Mouse (Mus musculus): Measurements from ENCODE around the gene Mlf1.

Mlf1 gene

GRCm38 (mm10) chr3:67373872-67374271 lies at the start of gene Mlf1:
Gene Mlf1, plus strand, starts transcription at chr3:67374097.
- peak; percentile 86 for DNase-seq

- no peak for DNase-seq
These were observed 34.3 kb upstream of the Mlf1 start for GRCm38 (mm10) chr3:67339558-67339957.

GRCm38 (mm10) chr3:67340921-67341320 lies 33.0 kb upstream of the Mlf1 start:
- no peak for DNase-seq

GRCm38 (mm10) chr3:67343004-67343662 lies 30.8 kb upstream of the Mlf1 start:
- DNase-seq, result no peak

GRCm38 (mm10) chr3:67344599-67344998 lies 29.3 kb upstream of the Mlf1 start:
- peak; percentile 45 for DNase-seq

GRCm38 (mm10) chr3:67346674-67347073 lies 27.2 kb upstream of the Mlf1 start:
- DNase-seq, result no peak

GRCm38 (mm10) chr3:67351406-67352127 lies 22.3 kb upstream of the Mlf1 start:
- no peak for DNase-seq

- DNase-seq, result peak; percentile 33
These were observed 21.7 kb upstream of the Mlf1 start for GRCm38 (mm10) chr3:67352128-67352762.

GRCm38 (mm10) chr3:67352763-67353149 lies 21.1 kb upstream of the Mlf1 start:
- DNase-seq, result no peak

- no peak for DNase-seq
These were observed 15.5 kb upstream of the Mlf1 start for GRCm38 (mm10) chr3:67358376-67358775.

- no peak for DNase-seq
These were observed 7.6 kb upstream of the Mlf1 start for GRCm38 (mm10) chr3:67366087-67366892.

- no peak for DNase-seq
These were observed 6.4 kb upstream of the Mlf1 start for GRCm38 (mm10) chr3:67367481-67367880.

- DNase-seq, result no peak
These were observed 4.4 kb upstream of the Mlf1 start for GRCm38 (mm10) chr3:67369407-67370079.

- DNase-seq, result no peak
These were observed 1.7 kb upstream of the Mlf1 start for GRCm38 (mm10) chr3:67372194-67372593.

GRCm38 (mm10) chr3:67372781-67373180 lies 1.1 kb upstream of the Mlf1 start:
- no peak for DNase-seq

- no peak for DNase-seq
These were observed 472 bp downstream of the Mlf1 start for GRCm38 (mm10) chr3:67374360-67374778.

- DNase-seq, result no peak
These were observed 1.2 kb downstream of the Mlf1 start, which contains the start of gene Gm17402 for GRCm38 (mm10) chr3:67375063-67375462. Gene Gm17402, minus strand, starts transcription at chr3:67375163.

- no peak for DNase-seq
These were observed 4.3 kb downstream of the Mlf1 start for GRCm38 (mm10) chr3:67378215-67378614.

GRCm38 (mm10) chr3:67429338-67429998 lies 55.6 kb downstream of the Mlf1 start:
- no peak for DNase-seq

GRCm38 (mm10) chr3:67429999-67430380 lies 56.1 kb downstream of the Mlf1 start, which contains the start of gene Gfm1:
Gene Gfm1, plus strand, starts transcription at chr3:67430096.
- peak; percentile 87 for DNase-seq

GRCm38 (mm10) chr3:67434011-67434410 lies 60.1 kb downstream of the Mlf1 start:
- DNase-seq, result no peak

- no peak for DNase-seq
These were observed 73.2 kb downstream of the Mlf1 start for GRCm38 (mm10) chr3:67447143-67447542.
